Mouse (Mus musculus): Measurements from ENCODE around the gene Trp63.
"Not testable (repeated sequence)": the region's sequence is repeated elsewhere in the genome, so short reads cannot be mapped to it uniquely, and the experiment has no call there.

Trp63 gene

DNA sequence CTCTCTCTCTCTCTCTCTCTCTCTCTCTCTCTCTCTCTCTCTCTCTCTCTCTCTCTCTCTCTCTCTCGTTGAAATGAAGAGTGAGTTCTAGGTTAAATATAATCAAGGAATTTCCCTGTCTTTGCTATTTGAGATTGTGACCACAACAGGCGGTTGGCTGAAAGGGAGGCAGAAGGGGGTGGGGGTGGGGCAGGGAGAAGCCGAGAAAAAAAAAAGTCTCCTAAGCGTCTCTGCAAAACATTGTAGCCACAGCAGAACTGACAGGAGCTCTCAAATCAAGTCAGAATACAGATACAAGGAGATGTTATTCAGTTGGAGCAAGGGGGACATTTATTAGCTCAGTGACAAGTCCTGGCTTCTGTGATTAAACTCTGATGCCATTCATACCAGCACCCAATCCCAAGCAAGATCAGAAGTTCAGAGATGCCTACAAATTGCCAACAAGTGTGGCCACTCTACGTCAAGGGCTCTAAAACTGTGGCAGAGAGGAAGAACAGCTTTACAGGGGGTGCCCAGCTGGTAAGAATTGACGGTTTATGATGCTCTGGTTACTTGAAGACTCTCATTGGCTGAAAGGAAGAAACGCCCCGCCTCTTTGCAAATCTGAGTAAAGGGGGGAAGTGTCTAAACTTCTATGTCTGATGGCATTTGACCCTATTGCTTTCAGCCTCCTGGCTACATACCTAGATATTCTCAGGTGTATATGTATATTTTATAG, at the start of gene Trp63:
TSS of gene Trp63 (plus strand) at position 233 of the 718 bp plus-strand sequence.
- in situ Hi-C loops (cut with MseI, MboI): no loop called here

DNA sequence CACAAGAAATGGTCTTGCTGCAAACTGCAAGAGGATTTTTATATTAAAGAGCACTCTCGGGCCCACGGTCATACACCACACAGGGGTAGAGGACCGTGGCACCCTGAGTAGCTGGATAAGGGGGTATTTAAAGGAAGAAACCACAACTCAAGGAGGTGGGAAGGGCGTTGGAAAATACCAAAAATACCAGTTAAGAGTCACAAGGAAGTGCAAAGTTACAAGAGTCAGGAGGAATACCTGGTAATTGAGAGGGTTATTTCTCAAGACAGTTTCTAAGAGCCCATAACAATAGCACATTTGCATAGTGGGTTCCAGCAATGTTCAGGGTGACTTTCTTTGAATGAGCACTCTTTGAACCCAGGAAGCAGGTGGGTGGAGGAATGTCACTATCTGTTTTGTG, 38.8 kb upstream of the Trp63 start:
- in situ Hi-C loops (cut with MseI, MboI): not testable (repeated sequence)

DNA sequence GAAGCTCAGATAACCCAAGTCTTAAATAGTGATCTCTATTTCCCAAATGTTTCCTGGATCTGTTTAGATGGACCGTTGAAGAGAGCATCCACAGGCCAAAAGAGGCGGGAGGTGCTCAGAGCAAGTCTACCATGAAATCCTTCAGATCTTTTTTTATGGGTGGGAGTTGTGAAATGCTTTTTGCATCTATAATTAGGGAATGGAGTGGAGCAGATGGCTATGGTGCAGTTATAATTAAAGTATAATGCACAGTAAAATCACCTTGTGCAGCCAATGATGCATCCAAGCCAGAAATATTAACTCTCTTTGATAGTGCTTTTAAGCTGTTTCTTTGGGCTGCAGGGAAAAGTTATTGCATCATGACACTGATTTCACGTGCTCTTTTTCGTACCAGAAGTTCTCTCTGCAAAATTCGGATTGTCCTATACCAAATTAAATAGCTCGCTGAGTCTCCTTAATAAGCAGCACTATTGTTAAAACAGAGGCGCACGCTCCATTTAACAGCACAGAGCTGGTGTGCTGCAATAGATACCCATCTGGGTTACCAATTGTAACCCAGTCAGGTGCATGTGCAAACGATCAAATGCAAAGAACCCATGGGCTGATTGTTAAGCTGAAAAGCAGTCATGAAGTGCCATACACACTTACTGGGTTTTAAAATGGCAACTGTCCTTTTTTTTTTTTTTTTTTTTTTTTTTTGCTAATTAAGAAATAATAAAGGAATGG, 22.9 kb upstream of the Trp63 start:
- in situ Hi-C loops (cut with MseI, MboI): no loop called here

DNA sequence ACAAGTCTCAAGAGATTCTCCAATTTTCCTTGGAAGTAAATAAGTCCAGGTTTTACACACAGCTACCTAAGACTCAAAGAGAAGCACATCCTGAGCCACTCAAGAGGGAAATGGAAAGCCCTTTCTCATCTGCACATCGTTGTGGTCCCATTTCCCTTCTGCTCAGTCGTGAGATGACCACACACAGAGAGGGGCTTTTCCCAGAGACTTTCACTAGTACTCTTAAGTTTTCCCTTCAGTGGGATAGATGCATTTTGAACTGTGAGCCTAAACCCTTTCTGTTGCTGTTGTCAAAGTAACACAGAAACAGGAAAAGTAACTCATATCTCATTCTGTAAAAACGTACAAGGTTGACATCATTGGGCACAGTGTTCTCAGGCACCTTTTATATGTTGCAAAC, 20.4 kb upstream of the Trp63 start:
- in situ Hi-C loops (cut with MseI, MboI): no loop called here

DNA sequence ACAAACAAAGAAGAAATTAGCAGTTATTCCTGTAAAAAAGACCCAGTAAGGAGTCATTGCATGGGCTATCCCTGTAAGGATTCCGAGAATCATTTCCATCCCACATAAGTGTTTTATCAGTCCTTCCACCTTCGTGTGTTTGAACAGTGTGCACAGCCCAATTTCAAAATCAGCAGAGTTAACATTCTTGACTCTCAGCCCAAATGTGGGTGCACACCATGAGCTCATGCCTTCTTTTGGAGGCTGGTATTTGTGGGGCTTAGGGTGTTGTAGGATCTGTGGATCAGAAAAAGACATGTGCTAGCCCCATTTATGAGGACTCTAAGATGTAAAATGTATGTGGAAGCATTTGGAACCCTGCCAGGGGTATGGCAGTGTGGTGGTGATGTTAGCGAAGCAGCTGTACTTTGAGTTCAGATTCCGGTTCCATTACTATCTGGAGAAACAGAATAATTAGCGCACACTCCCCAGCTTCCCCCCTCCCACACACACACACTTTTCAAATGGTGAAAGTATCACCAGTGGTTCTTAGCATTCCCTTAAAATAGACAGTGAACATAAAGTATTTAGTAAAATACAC, 9.6 kb upstream of the Trp63 start:
- in situ Hi-C loops (cut with MseI, MboI): no loop called here

DNA sequence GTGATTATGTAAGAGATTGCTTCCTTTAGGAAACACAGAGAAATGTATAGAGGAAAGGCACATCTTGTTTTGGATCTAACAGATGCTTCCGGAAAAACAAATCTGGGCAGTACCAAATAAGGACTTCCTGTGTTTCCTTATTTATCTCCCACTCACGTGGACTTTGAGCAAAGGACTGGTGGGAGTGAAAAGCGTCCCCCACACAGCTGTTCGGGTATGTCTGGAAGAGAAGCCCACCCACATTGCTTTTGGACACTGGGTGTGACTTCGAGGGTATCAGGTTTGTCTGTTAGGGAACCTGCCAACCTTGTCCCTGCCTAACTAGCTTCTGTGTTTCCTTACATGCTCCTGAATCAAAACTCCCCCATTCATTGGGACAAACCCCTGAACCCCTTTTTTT, 3.2 kb upstream of the Trp63 start:
- in situ Hi-C loops (cut with MseI, MboI): no loop called here

DNA sequence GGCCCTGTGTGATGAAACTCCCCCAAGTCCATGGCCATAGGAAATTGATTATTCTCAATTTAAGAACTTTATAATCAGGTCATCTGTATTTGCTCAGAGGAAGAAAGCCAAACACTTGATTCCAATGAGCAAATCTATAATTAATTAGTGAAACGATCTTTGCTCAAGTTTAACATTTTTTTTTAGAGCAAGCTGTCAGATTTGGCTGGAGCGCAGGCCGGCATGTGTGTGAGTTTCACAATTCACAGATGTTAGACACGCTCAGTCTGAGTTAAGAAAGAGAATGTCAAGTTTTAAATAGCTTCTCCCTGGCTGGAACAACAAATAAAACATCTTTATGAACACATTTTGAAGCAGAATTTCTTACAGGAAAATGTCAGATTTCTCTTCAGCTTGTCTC, 1.0 kb upstream of the Trp63 start:
- in situ Hi-C loops (cut with MseI, MboI): no loop called here

DNA sequence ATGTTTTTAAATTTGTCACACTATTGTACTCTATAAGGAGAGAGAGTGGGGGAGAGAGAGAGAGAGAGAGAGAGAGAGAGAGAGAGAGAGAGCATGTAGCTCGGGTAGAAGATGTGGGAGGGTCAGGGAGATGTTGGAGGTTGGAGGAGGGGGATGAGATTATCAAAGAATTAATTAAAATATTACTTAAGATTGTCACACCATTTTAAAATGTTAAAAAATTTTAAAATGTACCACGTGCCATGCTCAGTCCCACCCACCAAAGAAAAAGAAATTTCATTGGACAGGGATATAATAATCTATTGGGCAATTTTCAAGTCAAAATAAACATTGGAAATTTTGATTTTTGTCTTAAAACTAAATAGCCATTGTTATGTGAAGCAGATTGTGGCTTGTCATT, 1.0 kb downstream of the Trp63 start:
- in situ Hi-C loops (cut with MseI, MboI): no loop called here

DNA sequence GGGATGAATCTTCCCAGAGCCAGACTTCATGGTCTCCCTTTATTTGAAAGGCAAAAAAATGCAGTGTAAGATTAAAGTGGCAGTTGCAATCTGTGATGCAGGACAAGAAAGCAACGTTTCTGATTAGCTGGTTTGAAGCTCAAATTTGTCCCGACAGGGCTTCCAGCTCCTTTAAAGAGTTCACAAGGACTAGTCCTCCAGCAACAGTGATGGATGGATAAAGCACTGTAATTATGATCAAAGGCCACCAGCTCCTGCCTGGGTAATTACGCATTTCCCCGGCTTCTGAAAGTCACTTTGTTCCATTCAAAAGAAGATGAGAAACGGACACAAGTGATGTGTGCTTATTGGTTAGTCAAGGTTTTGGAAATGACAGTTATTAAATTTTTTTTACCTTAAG, 7.0 kb downstream of the Trp63 start:
- in situ Hi-C loops (cut with MseI, MboI): no loop called here

DNA sequence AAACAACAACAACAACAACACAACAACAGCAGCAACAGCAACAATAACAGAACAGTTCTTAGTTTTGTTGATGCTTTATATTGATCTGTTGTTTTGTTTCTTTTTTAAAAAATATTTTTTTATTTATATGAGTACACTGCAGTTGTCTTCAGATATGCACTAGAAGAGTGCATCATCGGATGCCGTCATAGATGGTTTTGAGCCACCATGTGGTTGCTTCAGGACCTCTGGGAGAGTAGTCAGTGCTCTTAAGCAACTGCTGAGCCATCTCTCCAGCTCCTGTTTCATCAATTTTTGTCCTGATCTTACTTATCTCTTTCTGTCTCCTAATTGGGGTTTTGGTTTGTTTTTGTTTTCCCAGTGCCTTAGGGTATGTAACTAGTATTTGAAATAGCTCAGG, 17.7 kb downstream of the Trp63 start:
- in situ Hi-C loops (cut with MseI, MboI): no loop called here

DNA sequence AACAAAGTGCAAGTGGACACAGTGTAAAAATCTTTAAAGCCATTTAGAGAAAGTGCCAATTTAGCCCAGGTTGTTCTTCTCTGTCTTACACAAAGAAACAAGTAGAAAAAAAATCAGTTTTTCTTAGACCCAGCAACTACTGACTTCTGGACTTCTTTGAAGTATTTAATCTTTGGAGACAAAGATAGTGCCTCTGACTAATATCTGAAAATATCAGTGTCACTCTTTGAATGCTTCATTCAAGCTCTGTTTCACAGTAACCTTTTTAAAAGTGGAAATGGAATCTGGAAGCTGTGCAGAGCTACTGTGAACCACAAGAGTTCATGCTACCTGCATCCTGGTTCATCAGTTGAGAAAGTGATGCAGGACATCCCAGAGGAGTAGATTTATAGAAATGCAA, 22.7 kb downstream of the Trp63 start:
- in situ Hi-C loops (cut with MseI, MboI): no loop called here

DNA sequence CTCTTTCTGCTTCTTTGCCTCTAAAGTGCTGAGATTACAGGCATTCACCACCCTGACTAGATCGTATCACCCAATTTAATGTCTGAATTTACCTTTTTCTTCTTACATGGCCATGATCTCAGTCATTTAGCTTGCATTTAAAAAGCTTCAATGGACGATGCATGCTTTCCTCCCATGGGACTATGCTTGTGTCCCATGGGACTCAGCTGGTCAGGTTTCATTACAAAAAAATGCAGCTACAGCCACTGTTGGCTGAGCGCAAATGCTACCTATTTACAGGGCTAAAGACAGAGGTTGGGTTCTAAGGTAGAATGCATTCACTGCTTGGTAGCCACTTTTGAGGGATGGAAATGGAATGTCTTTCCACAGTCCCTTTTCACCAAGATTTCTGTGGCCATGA, 32.2 kb downstream of the Trp63 start:
- in situ Hi-C loops (cut with MseI, MboI): no loop called here

DNA sequence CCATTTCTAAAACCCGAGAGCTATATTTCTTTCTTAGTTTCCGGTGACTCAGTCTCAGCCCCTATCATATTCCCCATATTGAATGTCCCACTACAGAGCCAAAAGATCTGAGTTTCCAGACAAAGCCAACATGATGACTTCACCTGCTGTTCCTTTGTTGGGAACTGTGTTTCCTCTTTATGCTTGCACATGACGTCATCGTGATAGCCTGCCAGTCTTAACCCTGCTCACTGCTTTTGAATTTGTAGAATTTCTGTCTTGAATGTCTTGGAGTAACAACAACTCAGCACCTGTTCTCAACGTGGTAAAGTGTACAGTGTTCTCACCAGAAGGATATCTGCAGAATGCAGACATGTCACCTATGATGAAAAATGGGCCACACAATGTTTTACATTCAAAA, 39.6 kb downstream of the Trp63 start:
- in situ Hi-C loops (cut with MseI, MboI): no loop called here

DNA sequence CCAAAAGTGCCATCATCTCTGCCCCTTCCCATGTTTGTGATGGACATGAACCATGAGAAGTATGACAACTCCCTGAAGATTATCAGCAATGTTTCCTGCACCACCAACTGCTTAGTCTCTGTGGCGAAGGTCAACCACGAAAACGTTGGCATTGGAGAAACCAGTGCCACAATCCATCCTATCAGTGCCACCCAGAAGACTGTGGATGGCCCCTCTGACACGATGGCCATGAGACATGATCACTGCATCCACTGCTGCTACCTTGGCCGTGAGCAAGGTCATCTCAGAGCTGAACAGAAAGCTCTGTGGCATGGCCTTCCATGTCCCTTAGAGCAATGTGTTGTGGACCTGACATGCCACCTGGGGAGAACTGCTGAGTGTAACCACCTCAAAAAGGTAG, 43.4 kb downstream of the Trp63 start:
- in situ Hi-C loops (cut with MseI, MboI): no loop called here

DNA sequence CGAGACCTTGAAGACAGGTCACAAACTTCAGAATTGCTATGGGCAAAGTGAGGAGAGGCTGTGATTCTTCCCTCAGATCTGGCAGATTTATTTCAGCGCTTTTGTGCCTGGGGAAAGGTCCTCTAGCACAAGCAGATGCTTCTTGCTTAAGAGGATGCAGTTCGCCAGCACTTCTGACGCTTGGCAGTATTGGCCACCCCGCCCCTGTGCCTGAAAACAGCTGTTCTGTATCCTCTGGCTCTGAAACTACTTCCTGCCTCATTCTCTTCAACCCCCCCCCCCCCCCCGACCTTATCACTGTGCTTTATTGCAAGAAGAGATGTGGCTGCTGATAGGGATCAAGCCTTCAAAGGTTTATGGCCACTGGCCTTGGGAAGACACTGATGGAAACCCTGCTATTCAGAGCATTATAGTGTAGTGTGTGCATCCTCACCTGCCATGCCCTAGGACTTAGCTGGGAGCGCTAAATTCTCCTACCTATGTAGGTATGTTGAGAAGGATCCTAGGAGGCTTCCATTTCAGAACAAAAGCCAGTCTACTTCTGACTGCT, 44.5 kb downstream of the Trp63 start:
- in situ Hi-C loops (cut with MseI, MboI): no loop called here

DNA sequence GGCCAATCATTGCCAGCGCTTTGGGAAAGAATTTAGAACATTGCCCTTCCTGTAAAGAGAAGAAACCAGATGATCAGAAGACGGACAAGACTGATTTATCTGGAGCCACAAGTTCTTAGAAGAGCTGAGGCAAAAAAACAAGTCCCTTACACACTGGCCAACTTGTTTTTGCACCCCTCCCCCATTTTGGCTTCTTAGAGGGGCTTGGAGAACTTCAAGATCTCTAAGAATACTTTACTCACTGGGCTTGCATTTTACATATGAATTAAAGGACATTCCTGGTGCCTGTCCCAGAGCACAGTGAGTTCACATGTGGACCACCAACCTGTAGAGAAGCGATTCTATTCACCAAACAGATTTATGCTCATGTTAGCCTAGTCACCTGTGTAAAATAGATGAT, 53.3 kb downstream of the Trp63 start:
- in situ Hi-C loops (cut with MseI, MboI): no loop called here

DNA sequence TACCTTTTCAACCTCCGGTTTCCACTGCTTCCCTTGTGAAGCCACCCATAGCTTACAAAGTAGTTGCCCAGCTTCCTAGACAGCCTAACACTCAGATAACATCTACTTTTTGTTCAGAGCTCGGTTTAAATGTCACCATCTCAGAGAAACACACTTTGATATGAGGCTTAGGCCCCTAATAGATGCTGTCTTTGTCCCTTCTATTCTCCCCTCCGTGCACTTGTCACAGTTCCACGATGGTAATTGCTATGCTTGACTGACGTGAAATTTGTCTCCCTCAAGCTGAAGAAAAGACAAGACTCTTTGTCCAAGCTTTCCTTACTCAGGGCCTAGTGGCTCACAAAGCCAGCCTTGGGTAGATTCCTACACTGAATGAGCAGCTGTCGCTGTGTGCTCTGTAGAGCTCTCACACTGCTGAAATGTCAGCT, 54.1 kb downstream of the Trp63 start:
- in situ Hi-C loops (cut with MseI, MboI): no loop called here

DNA sequence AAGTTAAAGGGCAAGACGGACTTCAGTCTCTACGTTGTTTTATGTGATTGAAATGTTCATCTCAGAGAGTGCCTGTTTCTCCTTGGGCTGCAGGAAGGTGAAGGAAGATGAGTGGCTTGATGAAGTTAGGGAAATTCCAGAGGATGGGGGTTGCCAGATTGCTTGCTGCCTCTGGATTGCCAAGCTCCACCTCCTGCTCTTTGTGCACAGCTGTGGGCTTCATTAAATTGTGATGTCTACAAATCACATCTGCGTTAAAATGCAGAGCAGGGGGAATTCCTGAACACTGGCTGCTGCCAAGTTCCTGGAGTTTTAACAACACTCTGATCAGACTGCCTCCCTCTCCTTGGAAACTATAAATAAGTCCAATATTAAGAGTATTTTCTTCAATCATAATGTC, 63.2 kb downstream of the Trp63 start:
- in situ Hi-C loops (cut with MseI, MboI): no loop called here

DNA sequence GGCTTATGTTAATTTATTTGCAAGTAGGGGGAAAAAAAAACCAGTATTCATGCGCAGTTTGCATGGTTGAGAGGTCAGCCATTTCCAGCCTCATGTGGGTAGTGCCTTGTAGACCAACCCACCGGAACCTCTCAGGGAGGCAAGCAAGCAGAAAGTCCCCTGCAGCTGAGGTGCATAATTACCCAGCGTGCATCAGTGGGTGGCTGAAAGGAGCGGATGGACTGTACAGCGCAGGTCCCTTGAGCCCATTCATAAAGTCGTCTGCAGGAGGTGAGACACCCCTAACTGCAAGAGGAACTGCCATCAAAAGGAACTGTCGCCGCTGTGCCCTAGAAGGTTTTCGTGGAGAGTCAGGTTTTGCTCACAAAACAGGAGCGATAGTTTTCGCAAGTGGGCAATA, 68.3 kb downstream of the Trp63 start:
- in situ Hi-C loops (cut with MseI, MboI): no loop called here

DNA sequence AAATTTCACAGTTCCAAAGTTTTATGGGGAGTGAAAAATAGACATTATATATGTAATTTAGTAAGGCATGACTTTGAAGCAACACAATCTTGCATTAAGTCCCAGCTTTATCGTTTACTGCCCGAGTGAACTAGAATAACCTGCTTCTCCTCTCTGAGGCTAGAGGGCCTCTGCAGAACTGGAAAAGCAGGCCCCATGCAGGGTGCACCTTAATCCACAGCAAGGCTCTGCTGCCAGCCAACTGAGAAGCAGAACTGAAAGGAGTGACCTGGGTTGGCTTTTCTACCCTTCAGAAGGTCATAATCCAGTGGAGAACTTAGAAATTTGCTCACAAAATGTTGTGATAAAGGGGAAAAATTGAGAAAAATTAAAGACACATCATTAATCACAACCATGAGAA, 74.5 kb downstream of the Trp63 start:
- in situ Hi-C loops (cut with MseI, MboI): no loop called here

DNA sequence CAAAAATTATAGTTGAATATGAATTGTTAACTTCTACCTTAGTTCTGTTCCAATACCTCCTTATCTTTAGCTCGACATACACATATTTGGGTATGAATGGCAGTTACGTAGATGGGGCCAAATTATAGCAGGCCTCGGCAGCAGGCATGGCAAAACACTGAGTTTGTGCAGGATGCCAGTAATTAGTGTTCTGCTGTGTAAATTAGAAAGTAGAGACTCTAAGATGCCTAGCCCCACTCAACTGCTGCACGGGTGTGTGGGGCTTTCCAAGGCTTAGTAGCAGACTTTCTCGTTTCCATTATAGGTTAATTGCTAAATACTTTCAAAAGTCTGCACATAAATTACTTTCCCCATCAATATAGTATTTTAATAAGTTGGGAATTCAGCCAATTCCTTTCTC, 82.0 kb downstream of the Trp63 start:
- in situ Hi-C loops (cut with MseI, MboI): no loop called here

DNA sequence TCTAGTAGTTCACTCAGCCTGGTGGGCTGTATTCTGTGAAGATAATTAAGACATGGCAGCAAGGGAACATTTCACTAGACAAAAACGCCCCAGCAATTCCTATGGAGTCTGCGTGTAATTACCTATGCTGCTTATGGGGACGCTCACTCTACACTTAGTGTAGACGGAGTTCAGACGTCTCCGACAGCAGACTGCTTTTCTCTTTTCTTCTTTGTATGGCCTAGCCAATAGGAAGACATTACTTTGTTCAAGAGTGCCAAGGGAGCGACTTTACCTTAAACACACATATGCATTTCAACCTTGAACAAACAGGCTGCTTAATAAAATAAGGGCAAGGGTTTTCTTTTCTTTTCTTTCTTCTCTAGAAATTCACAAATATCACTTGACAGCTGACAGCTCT, 91.0 kb downstream of the Trp63 start:
- in situ Hi-C loops (cut with MseI, MboI): no loop called here

DNA sequence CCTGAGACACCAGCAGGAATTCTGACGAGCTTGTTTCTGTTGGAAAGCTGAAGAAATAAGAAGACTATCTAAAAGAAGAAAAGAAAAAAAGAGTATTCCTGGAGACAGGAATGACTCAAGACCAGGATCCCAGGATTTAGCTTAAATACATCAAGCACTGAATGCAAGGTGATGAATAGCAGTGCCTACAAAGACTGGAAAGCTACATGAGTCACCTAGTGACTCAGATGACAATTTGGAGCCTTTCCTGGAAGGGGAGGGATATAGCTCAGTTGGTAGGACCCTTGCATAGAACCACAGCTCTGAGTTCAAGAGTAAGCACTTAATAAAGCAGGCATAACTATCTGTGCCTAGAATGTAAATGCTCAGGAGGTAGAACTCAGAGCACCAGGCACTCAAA, 93.9 kb downstream of the Trp63 start:
- in situ Hi-C loops (cut with MseI, MboI): no loop called here
